Mouse (Mus musculus): Measurements from ENCODE around the gene 0610012G03Rik. TPM values are rescaled to one million over a fixed set of nuclear protein-coding genes. Genes with fewer than 3 reads are reported as not detected.
"Not testable (repeated sequence)": the region's sequence is repeated elsewhere in the genome, so short reads cannot be mapped to it uniquely, and the experiment has no call there.

Gene 0610012G03Rik
- polyA plus RNA-seq (2016; fragmentation: Nextera tagmentation; extraction: Ambion mirVana), result 88.1 and 91.8 TPM in 2 replicates

GRCm38 (mm10) chr16:31948345-31948774 lies at the start of gene 0610012G03Rik, which contains the start of gene Ncbp2:
Gene 0610012G03Rik, minus strand, starts transcription at chr16:31948494.
Gene Ncbp2, plus strand, starts transcription at chr16:31948513.
- peaks cover 53% of the 10 kb centered on the region for H3K36me3 ChIP-seq (replicated peaks)
- H3K27me3 ChIP-seq (ENCODE audit: poor library complexity, severe bottlenecking), result no peaks in the 10 kb centered on the region
- peak within 1 kb of the TSS; percentile 88 for H3K4me3 ChIP-seq
- H3K9me3 ChIP-seq, result no peaks in the 10 kb centered on the region
- peak within 1 kb of the TSS; percentile 92 for H3K27ac ChIP-seq
- DNase-seq (ENCODE audit: extremely low spot score, low spot score), result peak; percentile 97
- peaks cover 49% of the 10 kb centered on the region for H3K4me1 ChIP-seq
- WGBS, result under 1% methylated on average over 55 of the region's 55 CpGs

- H3K4me3 ChIP-seq, result no peak overlapping the region
Measured at GRCm38 (mm10) chr16:31996371-31996770, 48.1 kb upstream of the 0610012G03Rik start.

GRCm38 (mm10) chr16:31993946-31994345 lies 45.7 kb upstream of the 0610012G03Rik start:
- peaks cover 72% of the 10 kb centered on the region for H3K36me3 ChIP-seq (replicated peaks)
- H3K4me3 ChIP-seq, result no peak overlapping the region
- H3K4me1 ChIP-seq, result no peaks in the 10 kb centered on the region
- no peak overlapping the region for H3K27ac ChIP-seq
- DNase-seq (ENCODE audit: extremely low spot score, low spot score), result no peak
- H3K27me3 ChIP-seq (ENCODE audit: poor library complexity, severe bottlenecking), result no peaks in the 10 kb centered on the region
- no peaks in the 10 kb centered on the region for H3K9me3 ChIP-seq

More at GRCm38 (mm10) chr16:31996371-31996770, 48.1 kb upstream of the 0610012G03Rik start:
- peaks cover 78% of the 10 kb centered on the region for H3K36me3 ChIP-seq (replicated peaks)
- no peaks in the 10 kb centered on the region for H3K27me3 ChIP-seq (ENCODE audit: poor library complexity, severe bottlenecking)
- DNase-seq (ENCODE audit: extremely low spot score, low spot score), result no peak
- 88% methylated on average over 5 of the region's 5 CpGs for WGBS
- H3K9me3 ChIP-seq, result no peaks in the 10 kb centered on the region
- H3K4me1 ChIP-seq, result peaks cover 3% of the 10 kb centered on the region
- no peak overlapping the region for H3K27ac ChIP-seq

GRCm38 (mm10) chr16:31993195-31993594 lies 44.9 kb upstream of the 0610012G03Rik start:
- DNase-seq (ENCODE audit: extremely low spot score, low spot score), result no peak
- H3K9me3 ChIP-seq, result no peaks in the 10 kb centered on the region
- WGBS, result 95% methylated on average over 4 of the region's 4 CpGs
- H3K27ac ChIP-seq, result no peak overlapping the region
- H3K4me3 ChIP-seq, result no peak overlapping the region
- H3K27me3 ChIP-seq (ENCODE audit: poor library complexity, severe bottlenecking), result no peaks in the 10 kb centered on the region
- peaks cover 75% of the 10 kb centered on the region for H3K36me3 ChIP-seq (replicated peaks)
- H3K4me1 ChIP-seq, result no peaks in the 10 kb centered on the region

GRCm38 (mm10) chr16:31992039-31992438 lies 43.7 kb upstream of the 0610012G03Rik start:
- Histone ChIP-seq H3K27ac (no peak overlapping the region), H3K9me3 (no peaks in the 10 kb centered on the region), H3K36me3 (replicated peaks) (peaks cover 79% of the 10 kb centered on the region), H3K27me3 (ENCODE audit: poor library complexity, severe bottlenecking) (no peaks in the 10 kb centered on the region), H3K4me3 (no peak overlapping the region), H3K4me1 (no peaks in the 10 kb centered on the region)
- 29% methylated on average over 1 of the region's 1 CpGs for WGBS
- no peak for DNase-seq (ENCODE audit: extremely low spot score, low spot score)

- H3K4me3 ChIP-seq, result no peak overlapping the region
- H3K27ac ChIP-seq, result no peak overlapping the region
- H3K27me3 ChIP-seq (ENCODE audit: poor library complexity, severe bottlenecking), result no peaks in the 10 kb centered on the region
- no peak for DNase-seq (ENCODE audit: extremely low spot score, low spot score)
- WGBS, result 75% methylated on average over 5 of the region's 5 CpGs
- H3K4me1 ChIP-seq, result no peaks in the 10 kb centered on the region
- H3K36me3 ChIP-seq (replicated peaks), result peaks cover 81% of the 10 kb centered on the region
- no peaks in the 10 kb centered on the region for H3K9me3 ChIP-seq
Measured at GRCm38 (mm10) chr16:31980946-31981345, 32.7 kb upstream of the 0610012G03Rik start.

- DNase-seq (ENCODE audit: extremely low spot score, low spot score), result no peak
- no peaks in the 10 kb centered on the region for H3K4me1 ChIP-seq
- no peaks in the 10 kb centered on the region for H3K9me3 ChIP-seq
- H3K27me3 ChIP-seq (ENCODE audit: poor library complexity, severe bottlenecking), result no peaks in the 10 kb centered on the region
- H3K4me3 ChIP-seq, result no peak overlapping the region
- 90% methylated on average over 3 of the region's 3 CpGs for WGBS
- no peak overlapping the region for H3K27ac ChIP-seq
- peaks cover 82% of the 10 kb centered on the region for H3K36me3 ChIP-seq (replicated peaks)
Measured at GRCm38 (mm10) chr16:31979501-31979900, 31.2 kb upstream of the 0610012G03Rik start.

GRCm38 (mm10) chr16:31975258-31975657 lies 27.0 kb upstream of the 0610012G03Rik start:
- H3K9me3 ChIP-seq, result no peaks in the 10 kb centered on the region
- peaks cover 88% of the 10 kb centered on the region for H3K36me3 ChIP-seq (replicated peaks)
- 97% methylated on average over 4 of the region's 4 CpGs for WGBS

GRCm38 (mm10) chr16:31963224-31963623 lies 14.9 kb upstream of the 0610012G03Rik start:
- Histone ChIP-seq H3K4me3 (no peak overlapping the region), H3K27me3 (ENCODE audit: poor library complexity, severe bottlenecking) (no peaks in the 10 kb centered on the region), H3K27ac (no peak overlapping the region), H3K36me3 (replicated peaks) (peaks cover 98% of the 10 kb centered on the region), H3K4me1 (no peaks in the 10 kb centered on the region), H3K9me3 (no peaks in the 10 kb centered on the region)
- WGBS, result 91% methylated on average over 7 of the region's 7 CpGs
- no peak for DNase-seq (ENCODE audit: extremely low spot score, low spot score)

More at GRCm38 (mm10) chr16:31975258-31975657, 27.0 kb upstream of the 0610012G03Rik start:
- Histone ChIP-seq H3K27me3 (ENCODE audit: poor library complexity, severe bottlenecking) (no peaks in the 10 kb centered on the region), H3K27ac (no peak overlapping the region), H3K4me3 (no peak overlapping the region), H3K4me1 (no peaks in the 10 kb centered on the region)
- DNase-seq (ENCODE audit: extremely low spot score, low spot score), result no peak

GRCm38 (mm10) chr16:31947901-31948316 lies 385 bp downstream of the 0610012G03Rik start:
- under 1% methylated on average over 38 of the region's 38 CpGs for WGBS
- Histone ChIP-seq H3K4me3 (peak overlapping the region; percentile 88), H3K9me3 (no peaks in the 10 kb centered on the region), H3K4me1 (peaks cover 49% of the 10 kb centered on the region), H3K36me3 (replicated peaks) (peaks cover 51% of the 10 kb centered on the region), H3K27ac (peak overlapping the region; percentile 92), H3K27me3 (ENCODE audit: poor library complexity, severe bottlenecking) (no peaks in the 10 kb centered on the region)
- DNase-seq (ENCODE audit: extremely low spot score, low spot score), result no peak

- Histone ChIP-seq H3K27ac (peak overlapping the region; percentile 92), H3K36me3 (replicated peaks) (peaks cover 45% of the 10 kb centered on the region), H3K4me1 (peaks cover 49% of the 10 kb centered on the region), H3K4me3 (peak overlapping the region; percentile 88), H3K27me3 (ENCODE audit: poor library complexity, severe bottlenecking) (no peaks in the 10 kb centered on the region), H3K9me3 (no peaks in the 10 kb centered on the region)
- 37% methylated on average over 8 of the region's 8 CpGs for WGBS
- DNase-seq (ENCODE audit: extremely low spot score, low spot score), result no peak
Measured at GRCm38 (mm10) chr16:31947333-31947732, 961 bp downstream of the 0610012G03Rik start.

GRCm38 (mm10) chr16:31945986-31946385 lies 2.3 kb downstream of the 0610012G03Rik start:
- DNase-seq (ENCODE audit: extremely low spot score, low spot score); H3K9me3 ChIP-seq; H3K27me3 ChIP-seq (ENCODE audit: poor library complexity, severe bottlenecking); H3K27ac ChIP-seq: not testable (repeated sequence)
- 89% methylated on average over 6 of the region's 6 CpGs for WGBS
- peaks cover 32% of the 10 kb centered on the region for H3K36me3 ChIP-seq (replicated peaks)
- peak overlapping the region; percentile 88; the same call in 1 of the 2 replicates for H3K4me3 ChIP-seq
- peaks cover 49% of the 10 kb centered on the region for H3K4me1 ChIP-seq

- no peak overlapping the region for H3K4me3 ChIP-seq
- H3K4me1 ChIP-seq, result peaks cover 49% of the 10 kb centered on the region
- no peak overlapping the region for H3K27ac ChIP-seq
- no peaks in the 10 kb centered on the region for H3K9me3 ChIP-seq
- no peaks in the 10 kb centered on the region for H3K27me3 ChIP-seq (ENCODE audit: poor library complexity, severe bottlenecking)
- no peak for DNase-seq (ENCODE audit: extremely low spot score, low spot score)
- peaks cover 25% of the 10 kb centered on the region for H3K36me3 ChIP-seq (replicated peaks)
- 91% methylated on average over 6 of the region's 6 CpGs for WGBS
Measured at GRCm38 (mm10) chr16:31945372-31945771, 2.9 kb downstream of the 0610012G03Rik start.

All from forebrain, embryonic 10.5 days (tissue).